Mouse (Mus musculus) forebrain, postnatal 0 days (tissue): ENCODE measurements around the gene Il18. TPM values are rescaled to one million over a fixed set of nuclear protein-coding genes. Genes with fewer than 3 reads are reported as not detected.
"Not testable (repeated sequence)": the region's sequence is repeated elsewhere in the genome, so short reads cannot be mapped to it uniquely, and the experiment has no call there.

ENCODE experiments used
- ATAC-seq: fragments of 200-750 bp; cut with Nextera tagmentation; 2 replicates; pipeline ENCODE4 v1.8.0; 2017; ENCODE audit warnings: mild to moderate bottlenecking, moderate library complexity
- DNase-seq: peaks from one replicate; pipeline ENCODE4 v3.0.0-alpha.2; 2015
- H3K27ac ChIP-seq: fragments of 300-500 bp; sonication (generic); 2 replicates; pipeline ENCODE4 v1.5.1; 2014; ENCODE audit warnings: low read depth, mild to moderate bottlenecking, antibody characterized with exemption, low read length, moderate library complexity, mixed read lengths
- H3K27me3 ChIP-seq: fragments of 300-500 bp; sonication (generic); 2 replicates; pipeline ENCODE4 v1.6.1; 2014; ENCODE audit warnings: mild to moderate bottlenecking, low read length, mixed read lengths; ENCODE audit not compliant: insufficient read depth
- H3K36me3 ChIP-seq: fragments of 300-500 bp; sonication (generic); 2 replicates; pipeline ENCODE4 v1.6.1; 2014; ENCODE audit warnings: mild to moderate bottlenecking, moderate library complexity; ENCODE audit not compliant: insufficient read depth
- H3K4me1 ChIP-seq: fragments of 300-500 bp; sonication (generic); 2 replicates; pipeline ENCODE4 v1.6.1; 2014; ENCODE audit warnings: antibody characterized with exemption; ENCODE audit not compliant: insufficient read depth
- H3K4me2 ChIP-seq: fragments of 300-500 bp; sonication (generic); 2 replicates; pipeline ENCODE4 v1.6.1; 2014; ENCODE audit warnings: low read depth, mild to moderate bottlenecking, moderate library complexity
- H3K4me3 ChIP-seq: fragments of 300-500 bp; sonication (generic); 2 replicates; pipeline ENCODE4 v1.5.1; 2014; ENCODE audit warnings: low read depth, low read length, mixed read lengths
- H3K9ac ChIP-seq: fragments of 300-500 bp; sonication (generic); 2 replicates; pipeline ENCODE4 v1.6.1; 2014; ENCODE audit warnings: mild to moderate bottlenecking
- H3K9me3 ChIP-seq: fragments of 300-500 bp; sonication (generic); 2 replicates; pipeline ENCODE4 v1.6.1; 2016; ENCODE audit warnings: low read length
- CTCF ChIP-seq: sonication (generic); IDR thresholded peaks from 2 replicates; pipeline ENCODE4 v1.5.1; 2016; ENCODE audit warnings: antibody characterized with exemption, control low read depth, low read depth
- WGBS: fragments of 180-500 bp; shearing (Covaris S2); extraction: QIAGEN DNeasy Blood & Tissue Kit; methylation state at CpG from one replicate; pipeline ENCODE4 v1.1.7; 2014; 5-methylcytosine and 5-hydroxymethylcytosine counted together
- polyA plus RNA-seq: library from polyadenylated mRNA; unstranded; fragments of >200 nt; fragmentation: Nextera tagmentation; extraction: Ambion mirVana; gene quantifications from 2 replicates; pipeline ENCODE4 v1.2.1, GENCODE M21; 2015
- total RNA-seq: library from RNA; depleted of rRNA; stranded (reverse); fragments of >200 nt; gene quantifications from 2 replicates; pipeline ENCODE4 v1.2.3, GENCODE M21; 2014; rRNA removed

Gene Il18
- total and polyA plus RNA-seq, 2 experiments from 2014 or later, result 17.4 to 34.3 TPM

DNA sequence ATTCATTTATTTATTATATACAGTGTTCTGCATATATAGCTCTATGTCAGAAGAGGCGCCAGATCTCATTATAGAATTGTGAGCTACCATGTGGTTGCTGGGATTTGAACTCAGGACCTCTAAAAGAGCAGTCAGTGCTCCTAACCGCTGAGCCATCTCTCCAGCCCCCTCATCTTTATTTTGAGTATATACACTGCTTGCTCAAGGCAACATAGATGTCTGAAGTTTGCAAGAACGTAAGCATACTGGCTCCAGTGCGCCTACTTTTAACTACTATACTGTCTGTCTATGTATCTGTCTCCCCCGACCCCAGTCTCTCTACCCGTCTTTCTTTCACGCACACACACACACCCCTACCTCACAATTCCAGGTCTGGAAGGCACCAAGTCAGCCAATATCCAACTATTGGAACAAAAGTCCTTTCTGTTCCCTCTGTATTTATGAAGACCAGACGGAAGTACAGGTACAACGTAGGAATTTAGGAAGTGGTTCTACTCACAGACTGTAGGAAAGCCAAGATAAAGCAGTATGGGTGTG is 63.2 kb downstream of the Il18 start:
- Histone ChIP-seq H3K9ac (no peak overlapping the region), H3K4me1 (no peaks in the 10 kb centered on the region), H3K4me2 (peak overlapping the region; percentile 80), H3K27ac (no peak overlapping the region), H3K9me3 (no peaks in the 10 kb centered on the region), H3K4me3 (peak overlapping the region; percentile 95; the same call in 1 of the 2 replicates), H3K36me3 (peaks cover 20% of the 10 kb centered on the region), H3K27me3 (no peaks in the 10 kb centered on the region)
- no peak for TF ChIP-seq CTCF
- ATAC-seq (no peak), DNase-seq (no peak)
- WGBS, result 64% methylated on average over 9 of the region's 9 CpGs

DNA sequence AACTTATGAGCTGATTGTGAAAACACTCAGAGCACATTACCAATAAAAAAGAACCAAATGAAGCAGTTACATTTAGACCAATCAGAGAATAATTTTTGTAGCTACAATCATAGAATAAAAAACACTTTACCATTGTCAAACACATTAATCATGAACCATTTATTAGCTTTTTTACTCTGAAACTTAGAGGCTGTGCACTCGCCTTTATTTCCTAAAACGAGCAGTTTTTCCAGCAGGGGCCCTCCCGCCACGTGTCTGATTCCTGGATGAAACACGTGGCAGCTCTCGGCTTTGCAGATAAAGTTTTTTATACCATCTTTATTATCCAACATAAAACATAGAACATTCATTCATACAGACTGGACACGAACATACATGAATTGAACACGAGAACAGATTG is 76.3 kb downstream of the Il18 start:
- not testable (repeated sequence) for H3K9ac ChIP-seq, DNase-seq, H3K9me3 ChIP-seq, ATAC-seq, H3K4me1 ChIP-seq, H3K27me3 ChIP-seq, H3K4me3 ChIP-seq, H3K4me2 ChIP-seq, H3K27ac ChIP-seq
- WGBS, result 87% methylated on average over 6 of the region's 8 CpGs
- peaks cover 16% of the 10 kb centered on the region for H3K36me3 ChIP-seq

Other genes starting within 250 kb of the Il18 start
- gene Rpl10-ps3, start 209.9 kb upstream of the Il18 start, total RNA-seq, result 102 and 154 TPM in 2 replicates
- 95.2 and 132 TPM in 2 replicates for gene Rpl10-ps3, start 209.9 kb upstream of the Il18 start, polyA plus RNA-seq
- not detected in 2 replicates for gene Plet1, start 60.3 kb upstream of the Il18 start, total RNA-seq
- 0.11 and 0.34 TPM in 2 replicates for gene Plet1, start 60.3 kb upstream of the Il18 start, polyA plus RNA-seq
- gene Pts, start 26.1 kb upstream of the Il18 start, total RNA-seq, result 83.7 and 102 TPM in 2 replicates
- gene Pts, start 26.1 kb upstream of the Il18 start, polyA plus RNA-seq, result 101 and 112 TPM in 2 replicates
- 0.76 and 0.92 TPM in 2 replicates for gene Bco2, start 354 bp downstream of the Il18 start, total RNA-seq
- 0.65 and 0.80 TPM in 2 replicates for gene Bco2, start 354 bp downstream of the Il18 start, polyA plus RNA-seq
- not detected in 2 replicates for gene Tex12, start 6.5 kb downstream of the Il18 start, total RNA-seq
- 0.17 TPM in 1 of 2 replicates, not detected in the other for gene Tex12, start 6.5 kb downstream of the Il18 start, polyA plus RNA-seq
- 151 and 168 TPM in 2 replicates for gene Sdhd, start 49.0 kb downstream of the Il18 start, total RNA-seq
- 279 and 305 TPM in 2 replicates for gene Sdhd, start 49.0 kb downstream of the Il18 start, polyA plus RNA-seq
- 234 and 297 TPM in 2 replicates for gene Timm8b, start 49.1 kb downstream of the Il18 start, total RNA-seq
- gene Timm8b, start 49.1 kb downstream of the Il18 start, polyA plus RNA-seq, result 389 and 523 TPM in 2 replicates
- 4.0 and 5.2 TPM in 2 replicates for gene Pih1d2, start 62.5 kb downstream of the Il18 start, total RNA-seq
- gene Pih1d2, start 62.5 kb downstream of the Il18 start, polyA plus RNA-seq, result 4.6 and 6.6 TPM in 2 replicates
- gene Nkapd1, start 62.6 kb downstream of the Il18 start, total RNA-seq, result 19.0 and 20.5 TPM in 2 replicates
- gene Nkapd1, start 62.6 kb downstream of the Il18 start, polyA plus RNA-seq, result 24.3 TPM in 2 replicates
- gene Dlat, start 105.0 kb downstream of the Il18 start, total RNA-seq, result 60.7 and 67.1 TPM in 2 replicates
- gene Dlat, start 105.0 kb downstream of the Il18 start, polyA plus RNA-seq, result 46.0 and 52.7 TPM in 2 replicates
- gene Dixdc1, start 184.7 kb downstream of the Il18 start, total RNA-seq, result 54.3 and 59.9 TPM in 2 replicates
- 17.1 and 26.8 TPM in 2 replicates for gene Dixdc1, start 184.7 kb downstream of the Il18 start, polyA plus RNA-seq
- 1.7 and 2.0 TPM in 2 replicates for gene 2310030G06Rik, start 191.7 kb downstream of the Il18 start, total RNA-seq
- 3.2 and 3.8 TPM in 2 replicates for gene 2310030G06Rik, start 191.7 kb downstream of the Il18 start, polyA plus RNA-seq
- gene Cryab, start 196.5 kb downstream of the Il18 start, total RNA-seq, result 8.8 and 11.5 TPM in 2 replicates
- 29.9 and 31.2 TPM in 2 replicates for gene Cryab, start 196.5 kb downstream of the Il18 start, polyA plus RNA-seq
- 0.23 and 0.52 TPM in 2 replicates for gene Hspb2, start 197.5 kb downstream of the Il18 start, total RNA-seq
- gene Hspb2, start 197.5 kb downstream of the Il18 start, polyA plus RNA-seq, result 0.98 and 2.2 TPM in 2 replicates
- gene Fdxacb1, start 213.4 kb downstream of the Il18 start, total RNA-seq, result 9.6 and 19.1 TPM in 2 replicates
- 9.3 and 10.4 TPM in 2 replicates for gene Fdxacb1, start 213.4 kb downstream of the Il18 start, polyA plus RNA-seq
- 71.1 and 74.2 TPM in 2 replicates for gene Alg9, start 220.2 kb downstream of the Il18 start, total RNA-seq
- gene Alg9, start 220.2 kb downstream of the Il18 start, polyA plus RNA-seq, result 41.4 and 53.7 TPM in 2 replicates
- 45.9 and 48.3 TPM in 2 replicates for gene 1110032A03Rik, start 220.7 kb downstream of the Il18 start, total RNA-seq
- gene 1110032A03Rik, start 220.7 kb downstream of the Il18 start, polyA plus RNA-seq, result 65.0 and 69.3 TPM in 2 replicates